Mouse (Mus musculus) thymus, adult 2 months (tissue): ENCODE measurements around the gene Oaz2. TPM values are rescaled to one million over a fixed set of nuclear protein-coding genes. Genes with fewer than 3 reads are reported as not detected.

Experiments used
- DNase-seq: peaks from one replicate; pipeline ENCODE4 v3.0.0; 2021
- H3K27ac ChIP-seq: fragments of 200-500 bp; 2 replicates; pipeline ENCODE4 v1.5.1; 2012; ENCODE audit warnings: low read length, control low read depth; ENCODE audit not compliant: control insufficient read depth, insufficient read depth
- H3K27me3 ChIP-seq: fragments of 200-500 bp; 2 replicates; pipeline ENCODE4 v1.6.1; 2012; ENCODE audit warnings: mild to moderate bottlenecking, low read length, moderate library complexity, mixed read lengths; ENCODE audit not compliant: control insufficient read depth, insufficient read depth
- H3K36me3 ChIP-seq: fragments of 200-500 bp; 2 replicates; pipeline ENCODE4 v1.6.1; 2012; ENCODE audit warnings: mild to moderate bottlenecking, low read length, moderate library complexity; ENCODE audit not compliant: control insufficient read depth, insufficient read depth
- H3K4me1 ChIP-seq: fragments of 200-500 bp; replicated peaks from 2 replicates; pipeline ENCODE4 v1.6.1; 2012; ENCODE audit warnings: low read length; ENCODE audit not compliant: control insufficient read depth, insufficient read depth
- H3K4me3 ChIP-seq: fragments of 200-500 bp; 2 replicates; pipeline ENCODE4 v1.5.1; 2012; ENCODE audit warnings: mild to moderate bottlenecking, low read length, control low read depth, moderate library complexity; ENCODE audit not compliant: control insufficient read depth, insufficient read depth
- CTCF ChIP-seq: fragments of 200-500 bp; IDR thresholded peaks from 2 replicates; pipeline ENCODE4 v1.5.1; 2012; ENCODE audit warnings: mild to moderate bottlenecking, control low read depth, low read length, moderate library complexity, borderline replicate concordance; ENCODE audit not compliant: control insufficient read depth, poor library complexity, insufficient read depth; ENCODE audit errors: extremely low read depth
- POLR2A ChIP-seq: fragments of 200-500 bp; IDR thresholded peaks from 2 replicates; pipeline ENCODE4 v1.6.1; 2012; ENCODE audit warnings: mild to moderate bottlenecking, low read length, control low read depth, moderate library complexity; ENCODE audit not compliant: control insufficient read depth, poor library complexity, insufficient read depth; ENCODE audit errors: extremely low read depth
- WGBS: fragments of 180-500 bp; shearing (Covaris S2); methylation state at CpG from one replicate; pipeline ENCODE4 v1.1.7; 2018; 5-methylcytosine and 5-hydroxymethylcytosine counted together
- polyA plus RNA-seq: library from polyadenylated mRNA; depleted of rRNA; stranded (reverse); fragments of >200 nt; gene quantifications from 2 replicates; pipeline ENCODE4 v1.2.3, GENCODE M21; 2012

The Oaz2 gene
- polyA plus RNA-seq, 1 experiment: 68.1 TPM

DNA sequence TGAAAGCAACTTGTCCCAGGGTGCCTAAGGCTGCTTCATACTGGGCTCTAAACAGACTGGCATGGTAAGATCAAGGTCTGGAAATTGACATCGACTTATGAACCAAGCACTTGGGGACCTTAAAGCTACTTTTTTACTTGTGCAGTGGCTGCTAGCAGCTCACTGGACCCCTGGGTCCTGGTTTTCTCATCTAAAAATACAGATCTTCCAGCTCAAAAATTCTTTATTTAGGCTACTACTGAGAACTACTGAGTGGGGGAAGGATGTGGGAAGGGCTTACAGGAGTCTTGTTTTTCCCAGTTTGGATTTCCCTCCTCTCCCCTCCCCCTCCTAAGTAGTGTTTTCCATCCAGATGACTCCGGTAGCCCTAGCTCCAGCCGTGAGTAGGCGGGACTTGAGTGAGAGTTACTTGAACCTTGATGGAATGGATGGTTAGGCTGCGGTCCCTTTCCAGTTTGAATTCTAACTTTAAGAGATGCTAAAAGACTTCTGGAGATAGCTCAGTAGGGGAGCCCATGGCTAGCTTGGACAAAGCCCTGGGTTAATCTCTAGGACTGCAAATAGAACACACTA, 26.9 kb upstream of the Oaz2 start:
- Histone ChIP-seq H3K4me3 (no peak overlapping the region), H3K36me3 (no peaks in the 10 kb centered on the region), H3K27me3 (no peaks in the 10 kb centered on the region), H3K27ac (no peak overlapping the region), H3K4me1 (no peaks in the 10 kb centered on the region)
- 75% methylated on average over 5 of the region's 5 CpGs for WGBS
- TF ChIP-seq POLR2A (no peak), CTCF (no peak)
- DNase-seq: no peak

DNA sequence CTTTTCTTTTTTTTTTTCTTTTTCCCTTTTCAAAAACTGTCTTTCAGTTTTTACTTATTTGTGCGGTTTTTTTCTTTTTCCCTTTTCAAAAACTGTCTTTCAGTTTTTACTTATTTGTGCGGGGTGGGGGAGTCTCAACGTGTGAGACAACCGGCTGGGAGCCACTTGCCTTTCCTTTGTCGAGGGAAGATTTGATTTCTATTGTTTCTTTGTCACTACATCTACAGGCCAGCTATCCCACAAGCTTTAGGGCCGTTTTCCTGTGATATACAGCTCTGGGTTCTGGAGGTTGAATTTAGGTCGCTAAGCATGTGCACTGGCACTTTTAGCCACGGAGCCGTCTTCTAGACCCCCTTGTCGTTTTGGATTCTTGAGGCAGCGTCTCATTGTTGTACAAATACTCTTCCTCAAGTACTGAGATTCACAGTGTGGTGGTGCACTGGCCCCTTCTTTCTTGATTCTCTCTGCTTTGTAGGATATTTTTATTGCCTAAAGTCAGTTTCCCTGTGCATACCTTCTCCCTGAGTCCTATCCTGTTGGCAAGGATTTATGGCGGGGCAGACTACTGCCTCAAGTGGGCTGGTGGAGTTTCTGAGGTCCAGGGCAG, 26.3 kb upstream of the Oaz2 start:
- DNase-seq: no peak
- H3K4me3 ChIP-seq: no peak overlapping the region
- no peaks in the 10 kb centered on the region for H3K4me1 ChIP-seq
- WGBS: 70% methylated on average over 12 of the region's 12 CpGs
- no peak overlapping the region for H3K27ac ChIP-seq
- H3K36me3 ChIP-seq: no peaks in the 10 kb centered on the region
- no peaks in the 10 kb centered on the region for H3K27me3 ChIP-seq
- no peak for TF ChIP-seq CTCF
- no peak for TF ChIP-seq POLR2A

- no peak for DNase-seq
- no peaks in the 10 kb centered on the region for H3K4me1 ChIP-seq
- H3K36me3 ChIP-seq: no peaks in the 10 kb centered on the region
- TF ChIP-seq CTCF (no peak), POLR2A (no peak)
- no peak overlapping the region for H3K4me3 ChIP-seq
- H3K27me3 ChIP-seq: no peaks in the 10 kb centered on the region
- H3K27ac ChIP-seq: no peak overlapping the region
Measured at GRCm38 (mm10) chr9:65642546-65642945, 25.3 kb upstream of the Oaz2 start.

DNA sequence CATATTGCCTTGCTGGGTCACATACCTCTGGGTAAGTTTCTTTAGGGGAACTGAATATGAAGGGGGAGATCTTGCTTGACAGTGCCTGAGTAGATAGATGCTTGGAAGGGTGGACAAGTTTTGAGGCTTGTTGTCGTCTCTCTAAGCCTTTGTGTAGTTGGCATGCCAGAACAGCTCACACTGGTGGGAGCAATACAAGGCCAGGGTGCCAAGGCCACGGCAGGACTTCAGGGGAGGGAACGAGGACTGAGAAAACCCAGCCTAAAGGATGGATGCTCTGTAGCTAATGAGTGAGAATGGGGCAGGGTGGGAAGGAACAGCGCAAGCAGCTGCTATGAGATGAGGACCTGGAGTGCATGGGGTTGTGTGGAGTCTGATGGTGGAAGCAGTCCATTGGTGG, 22.8 kb upstream of the Oaz2 start:
- Histone ChIP-seq H3K36me3 (no peaks in the 10 kb centered on the region), H3K27ac (no peak overlapping the region), H3K4me3 (no peak overlapping the region), H3K4me1 (no peaks in the 10 kb centered on the region), H3K27me3 (no peaks in the 10 kb centered on the region)
- DNase-seq: no peak
- no peak for TF ChIP-seq CTCF
- no peak for TF ChIP-seq POLR2A
- 97% methylated on average over 4 of the region's 4 CpGs for WGBS

- no peak overlapping the region for H3K4me3 ChIP-seq
- H3K36me3 ChIP-seq: no peaks in the 10 kb centered on the region
- WGBS: 68% methylated on average over 3 of the region's 3 CpGs
Measured at GRCm38 (mm10) chr9:65645984-65646383, 21.8 kb upstream of the Oaz2 start.

GRCm38 (mm10) chr9:65646782-65647181, 21.0 kb upstream of the Oaz2 start:
- 93% methylated on average over 2 of the region's 2 CpGs for WGBS
- DNase-seq: no peak
- Histone ChIP-seq H3K27ac (no peak overlapping the region), H3K27me3 (no peaks in the 10 kb centered on the region), H3K4me1 (no peaks in the 10 kb centered on the region), H3K36me3 (no peaks in the 10 kb centered on the region), H3K4me3 (no peak overlapping the region)
- TF ChIP-seq POLR2A (no peak), CTCF (no peak)

More at GRCm38 (mm10) chr9:65645984-65646383, 21.8 kb upstream of the Oaz2 start:
- TF ChIP-seq POLR2A (no peak), CTCF (no peak)
- H3K27ac ChIP-seq: no peak overlapping the region
- no peak for DNase-seq
- no peaks in the 10 kb centered on the region for H3K27me3 ChIP-seq
- H3K4me1 ChIP-seq: no peaks in the 10 kb centered on the region
